Mouse (Mus musculus) urinary bladder, adult 18-20 months (tissue): ENCODE data around the gene Ubac1.

ENCODE experiments used
- DNase-seq, 2 experiments: peaks; one replicate each; pipeline ENCODE4 v3.0.0; 2022; ENCODE audit warnings: low spot score in 2 of 2, mixed read lengths in 2 of 2

Ubac1 gene

GRCm38 (mm10) chr2:25975141-25975770, 46.3 kb downstream of the Ubac1 start:
- DNase-seq = no peak

GRCm38 (mm10) chr2:25970426-25970825, 51.1 kb downstream of the Ubac1 start:
- no peak for DNase-seq

DNA sequence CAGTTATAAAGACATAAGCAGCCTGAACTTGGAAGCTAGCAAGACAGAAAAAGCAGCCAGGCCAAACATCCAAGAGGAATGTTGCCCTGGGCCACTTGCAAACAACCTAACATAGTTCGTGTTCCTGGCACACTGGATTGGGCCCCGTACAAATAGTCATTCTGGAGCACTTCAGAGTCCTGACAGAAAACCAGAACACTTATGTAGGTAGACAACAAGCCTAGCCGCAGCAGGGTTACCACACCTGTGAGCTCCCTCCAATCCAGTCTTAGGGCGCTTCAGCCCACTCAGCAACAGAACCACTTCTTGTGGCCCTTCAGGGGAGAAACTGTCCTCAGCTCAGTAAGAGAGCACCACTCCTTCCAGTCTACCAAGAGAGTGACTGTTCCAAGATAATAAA, 52.2 kb downstream of the Ubac1 start:
- no peak for DNase-seq

GRCm38 (mm10) chr2:25949291-25949690, 72.3 kb downstream of the Ubac1 start:
- DNase-seq = no peak
